Mouse (Mus musculus): ENCODE measurements at regions not wholly inside any gene's neighbourhood (a gene's known extent, or its start where the extent isn't known, plus 50 kb on each side); places are given as distances from the start of the nearest gene placed in this dataset.

- DNase-seq (ENCODE audit: low spot score in 2 of 2): no peak
These were observed 191.5 kb upstream of the 9630041A04Rik start for GRCm38 (mm10) chr9:101670111-101670510.

GRCm38 (mm10) chr9:101649816-101650215 lies 211.8 kb upstream of the 9630041A04Rik start:
- peak in 1 of 2 experiments; percentile 5 for DNase-seq (ENCODE audit: low spot score in 2 of 2)

- no peak for DNase-seq (ENCODE audit: low spot score in 2 of 2)
These were observed 220.1 kb upstream of the 9630041A04Rik start for GRCm38 (mm10) chr9:101641524-101641923.

- no peak for DNase-seq (ENCODE audit: low spot score in 2 of 2)
These were observed 221.0 kb upstream of the 9630041A04Rik start for GRCm38 (mm10) chr9:101640598-101640997.

- DNase-seq (ENCODE audit: low spot score in 2 of 2): no peak
These were observed 245.4 kb upstream of the 9630041A04Rik start for GRCm38 (mm10) chr9:101616261-101616660.

GRCm38 (mm10) chr9:101615176-101615575 lies 246.5 kb upstream of the 9630041A04Rik start:
- DNase-seq (ENCODE audit: low spot score in 2 of 2): no peak

GRCm38 (mm10) chr9:101613933-101614332 lies 247.7 kb upstream of the 9630041A04Rik start:
- DNase-seq (ENCODE audit: low spot score in 2 of 2): no peak

- no peak for DNase-seq (ENCODE audit: low spot score in 2 of 2)
These were observed 248.2 kb upstream of the 9630041A04Rik start for GRCm38 (mm10) chr9:101613471-101613870.

- no peak for DNase-seq (ENCODE audit: low spot score in 2 of 2)
These were observed 248.7 kb upstream of the 9630041A04Rik start for GRCm38 (mm10) chr9:101612971-101613370.

- no peak for DNase-seq (ENCODE audit: low spot score in 2 of 2)
These were observed 249.1 kb upstream of the 9630041A04Rik start for GRCm38 (mm10) chr9:101612571-101612970.

GRCm38 (mm10) chr9:101611481-101611880 lies 250.2 kb upstream of the 9630041A04Rik start:
- no peak for DNase-seq (ENCODE audit: low spot score in 2 of 2)

GRCm38 (mm10) chr9:101610806-101611443 lies 250.7 kb upstream of the 9630041A04Rik start:
- no peak for DNase-seq (ENCODE audit: low spot score in 2 of 2)

- no peak for DNase-seq (ENCODE audit: low spot score in 2 of 2)
These were observed 251.3 kb upstream of the 9630041A04Rik start for GRCm38 (mm10) chr9:101610338-101610737.

- no peak for DNase-seq (ENCODE audit: low spot score in 2 of 2)
These were observed 258.8 kb upstream of the 9630041A04Rik start for GRCm38 (mm10) chr9:101602799-101603198.

GRCm38 (mm10) chr9:101596898-101597297 lies 264.7 kb upstream of the 9630041A04Rik start:
- no peak for DNase-seq (ENCODE audit: low spot score in 2 of 2)

GRCm38 (mm10) chr9:101595101-101595650 lies 266.5 kb upstream of the 9630041A04Rik start:
- no peak for DNase-seq (ENCODE audit: low spot score in 2 of 2)

- DNase-seq (ENCODE audit: low spot score in 2 of 2): peak in 1 of 2 experiments; percentile 33
These were observed 269.0 kb upstream of the 9630041A04Rik start for GRCm38 (mm10) chr9:101592621-101593020.

- DNase-seq (ENCODE audit: low spot score in 2 of 2): no peak
These were observed 270.0 kb upstream of the 9630041A04Rik start for GRCm38 (mm10) chr9:101591681-101592080.

GRCm38 (mm10) chr9:101590310-101590709 lies 271.3 kb upstream of the 9630041A04Rik start:
- DNase-seq (ENCODE audit: low spot score in 2 of 2): no peak

- no peak for DNase-seq (ENCODE audit: low spot score in 2 of 2)
These were observed 280.6 kb upstream of the 9630041A04Rik start for GRCm38 (mm10) chr9:101581064-101581463.

GRCm38 (mm10) chr9:101570714-101571113 lies 290.9 kb upstream of the 9630041A04Rik start:
- no peak for DNase-seq (ENCODE audit: low spot score in 2 of 2)

- DNase-seq (ENCODE audit: low spot score in 2 of 2): no peak
These were observed 298.4 kb upstream of the 9630041A04Rik start for GRCm38 (mm10) chr9:101563196-101563595.

GRCm38 (mm10) chr9:101559366-101559765 lies 302.3 kb upstream of the 9630041A04Rik start:
- DNase-seq (ENCODE audit: low spot score in 2 of 2): no peak
